In the genomic region with DNA sequence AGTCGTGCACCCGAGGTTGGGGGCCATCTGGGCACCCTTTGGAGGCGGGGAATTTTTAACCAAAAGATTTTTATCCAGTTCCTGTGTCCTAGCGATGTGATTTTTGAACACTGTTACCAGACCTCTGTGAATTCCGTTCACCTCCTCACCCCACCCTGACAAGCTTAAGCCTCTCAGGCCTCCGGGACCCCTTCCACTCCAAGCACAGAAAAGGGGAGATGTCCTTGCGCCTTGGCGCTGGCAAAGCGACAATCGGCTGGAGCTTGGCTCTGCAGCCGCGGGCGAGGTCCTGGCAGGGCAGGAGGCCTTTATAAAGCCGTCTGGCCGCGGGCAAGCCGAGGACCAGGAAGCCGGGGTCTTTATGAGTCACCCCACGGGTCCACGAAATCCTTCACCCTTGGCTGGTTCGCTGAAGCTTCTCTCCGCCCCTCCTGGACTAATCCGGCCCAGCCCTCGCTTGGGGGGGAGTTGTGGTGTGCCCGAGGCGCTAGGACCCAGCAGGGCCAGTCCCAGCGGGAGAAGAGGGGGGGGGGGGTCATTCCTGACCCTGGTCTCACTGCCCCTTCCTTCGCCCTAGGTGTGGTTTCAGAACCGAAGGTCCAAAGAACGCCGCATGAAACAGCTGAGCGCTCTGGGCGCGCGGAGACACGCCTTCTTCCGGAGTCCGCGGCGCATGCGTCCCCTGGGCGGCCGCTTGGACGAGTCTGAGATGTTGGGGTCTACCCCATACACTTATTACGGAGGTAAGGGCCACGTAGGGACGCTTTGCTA, we compare ENCODE assay signal across 7 mouse cellular contexts. TPM values are rescaled to one million over a fixed set of nuclear protein-coding genes. Genes with fewer than 3 reads are reported as not detected.
A peak's percentile ranks its signal among the peaks of the same experiment; 100 is the strongest.
DNase-seq lines count a peak whose midpoint lies in the region; ATAC-seq and TF ChIP-seq lines count a peak whose summit lies in the region.

No protein-coding gene starts in this region.

- no peak for DNase-seq in ES-E14 (ENCODE audit: low read depth, low spot score)
- peak; percentile 70 for DNase-seq in hindbrain, embryonic 11.5 days (ENCODE audit: low spot score)
- DNase-seq in ovary, postnatal 36 days (ENCODE audit: low spot score) = no peak
- no peak for DNase-seq in cerebellum, adult 11-12 months

- H3K36me3 ChIP-seq in E14TG2a.4 (ENCODE audit: insufficient read depth, low read length) = no peaks in the 10 kb centered on the region
- H3K36me3 ChIP-seq in ES-E14 (ENCODE audit: control insufficient read depth, insufficient read depth, low read length, poor library complexity, severe bottlenecking) = no peaks in the 10 kb centered on the region
- no peaks in the 10 kb centered on the region for H3K36me3 ChIP-seq in hindbrain, embryonic 11.5 days (ENCODE audit: control insufficient read depth, insufficient read depth, low read length)
- H3K36me3 ChIP-seq in liver, embryonic 16.5 days (ENCODE audit: control insufficient read depth, insufficient read depth) = no peaks in the 10 kb centered on the region

- peak overlapping the region; percentile 71 for H3K4me2 ChIP-seq in hindbrain, embryonic 11.5 days (replicated peaks; ENCODE audit: low read depth, low read length)
- peak overlapping the region; percentile 41; the same call in 1 of the 2 replicates for H3K4me2 ChIP-seq in liver, embryonic 16.5 days (ENCODE audit: low read depth, low read length)

- 0% methylated on average over 46 of the region's 47 CpGs for WGBS in hindbrain, embryonic 11.5 days
- 2% methylated on average over 47 of the region's 47 CpGs for WGBS in liver, embryonic 16.5 days (ENCODE audit: insufficient replicate concordance)

- no peak overlapping the region for H3K9ac ChIP-seq in ES-E14 (ENCODE audit: insufficient read depth, low read depth, low read length, poor library complexity, severe bottlenecking)
- H3K9ac ChIP-seq in hindbrain, embryonic 11.5 days (ENCODE audit: low read depth, low read length) = peak overlapping the region; percentile 73
- no peak overlapping the region for H3K9ac ChIP-seq in liver, embryonic 16.5 days (ENCODE audit: low read depth, low read length)

- no peak for TF ChIP-seq CTCF in E14TG2a.4 (conservative IDR thresholded peaks at IDR 0.05; ENCODE audit: low read length)

- H3K4me1 ChIP-seq in E14TG2a.4 (replicated peaks; ENCODE audit: low read depth, low read length) (peaks cover 85% of the 10 kb centered on the region), ES-E14 (ENCODE audit: control insufficient read depth in 2 of 2, insufficient read depth in 2 of 2, low read length in 2 of 2, poor library complexity in 1 of 2) (peaks cover 0 to 4% of the 10 kb centered on the region in 2 experiments; a peak in 1 of 4 replicates)
- H3K4me1 ChIP-seq in hindbrain, embryonic 11.5 days (replicated peaks; ENCODE audit: control insufficient read depth, insufficient read depth, low read length) = peaks cover 18% of the 10 kb centered on the region
- no peaks in the 10 kb centered on the region; the same call in 1 of the 2 replicates for H3K4me1 ChIP-seq in liver, embryonic 16.5 days (ENCODE audit: control insufficient read depth, low read depth, low read length)

- in situ Hi-C loops in ES-E14 (cut with MboI; ENCODE audit: low sequenced_read_pairs in 2 of 2, unreplicated experiment in 2 of 2) = loop anchor here in 1 of 2 experiments (10.0 kb wide), 1 partner anchor 631 kb away; no protein-coding TSS in a partner anchor

- H3K4me3 ChIP-seq in E14TG2a.4 (replicated peaks; ENCODE audit: low read length) = peak overlapping the region; percentile 74
- peak overlapping the region; percentile 53 to 57 for H3K4me3 ChIP-seq in ES-E14 (ENCODE audit: insufficient read depth in 1 of 2, low read depth in 1 of 2, low read length in 2 of 2, poor library complexity in 1 of 2, severe bottlenecking in 1 of 2)
- peak overlapping the region; percentile 54 for H3K4me3 ChIP-seq in hindbrain, embryonic 11.5 days (ENCODE audit: low read depth, low read length)
- H3K4me3 ChIP-seq in liver, embryonic 16.5 days (ENCODE audit: low read depth, low read length) = peak overlapping the region; percentile 21

- no peak for ATAC-seq in hindbrain, embryonic 11.5 days (ENCODE audit: low FRiP score)
- no peak for ATAC-seq in liver, embryonic 16.5 days (ENCODE audit: low read depth)
- ATAC-seq in inflammation-experienced regulatory T-cells, adult 6 months = no peak

- H3K27me3 ChIP-seq in E14TG2a.4 (ENCODE audit: insufficient read depth, low read length) = peaks cover 97% of the 10 kb centered on the region
- peaks cover 87% of the 10 kb centered on the region for H3K27me3 ChIP-seq in hindbrain, embryonic 11.5 days (ENCODE audit: control insufficient read depth, insufficient read depth, low read length)
- H3K27me3 ChIP-seq in liver, embryonic 16.5 days (ENCODE audit: control insufficient read depth, insufficient read depth, low read depth, low read length) = peaks cover 100% of the 10 kb centered on the region

- H3K9me3 ChIP-seq in E14TG2a.4 (ENCODE audit: low read length) (0 out of 2 replicates have a peak, but pooled peaks cover 3% of the 10 kb centered on the region), ES-E14 (ENCODE audit: control insufficient read depth, insufficient read depth, low read depth, low read length) (no peaks in the 10 kb centered on the region)
- H3K9me3 ChIP-seq in hindbrain, embryonic 11.5 days (ENCODE audit: control insufficient read depth, low read length) = no peaks in the 10 kb centered on the region
- no peaks in the 10 kb centered on the region for H3K9me3 ChIP-seq in liver, embryonic 16.5 days (replicated peaks; ENCODE audit: control insufficient read depth, low read length)

- no peak overlapping the region for H3K27ac ChIP-seq in ES-E14 (ENCODE audit: insufficient read depth, low read depth, low read length, poor library complexity, severe bottlenecking)
- H3K27ac ChIP-seq in hindbrain, embryonic 11.5 days (ENCODE audit: low read depth, low read length) = peak overlapping the region; percentile 91
- no peak overlapping the region for H3K27ac ChIP-seq in liver, embryonic 16.5 days (ENCODE audit: low read length)

TF ChIP-seq in ES-E14, 5 proteins besides CTCF, POLR2A, EP300 and RAD21:
- TF ChIP-seq ZNF384 (IDR thresholded peaks at IDR 0.05; ENCODE audit: low read depth, low read length) (no peak), ZC3H11A (IDR thresholded peaks at IDR 0.05; ENCODE audit: borderline replicate concordance, low read depth, low read length) (no peak), HCFC1 (IDR thresholded peaks at IDR 0.05; ENCODE audit: borderline replicate concordance, insufficient read depth, low read length) (no peak), MAFK (IDR thresholded peaks at IDR 0.05; ENCODE audit: insufficient read depth, low read depth, low read length) (no peak), CHD2 (IDR thresholded peaks at IDR 0.05; ENCODE audit: low read depth, low read length) (no peak)

RNA-seq across cellular contexts. Expression of a gene that starts 4.4 kb away (rescaled TPM):
- total RNA-seq in ES-E14 (2012; rRNA removed) = 0.13 and 0.16 TPM in 2 replicates
- polyA plus RNA-seq in hindbrain, embryonic 11.5 days (2014; fragmentation: Nextera tagmentation; extraction: Ambion mirVana) = 36.1 and 41.6 TPM in 2 replicates
- polyA plus RNA-seq in liver, embryonic 16.5 days (2015; fragmentation: Nextera tagmentation; extraction: Ambion mirVana) = not detected in 2 replicates
- not detected for polyA plus RNA-seq in inflammation-experienced regulatory T-cells, adult 6 months (2017; shearing (Covaris generic))

RNA-seq across cellular contexts. Expression of a gene that starts 36.7 kb away (rescaled TPM):
- 0.67 TPM in 1 of 2 replicates, not detected in the other for total RNA-seq in ES-E14 (2012; rRNA removed)
- polyA plus RNA-seq in hindbrain, embryonic 11.5 days (2014; fragmentation: Nextera tagmentation; extraction: Ambion mirVana) = 5.8 and 6.7 TPM in 2 replicates
- 6.5 and 8.2 TPM in 2 replicates for polyA plus RNA-seq in liver, embryonic 16.5 days (2015; fragmentation: Nextera tagmentation; extraction: Ambion mirVana)
- not detected for polyA plus RNA-seq in inflammation-experienced regulatory T-cells, adult 6 months (2017; shearing (Covaris generic))

RNA-seq across cellular contexts. Expression of a gene that starts 40.4 kb away (rescaled TPM):
- total RNA-seq in ES-E14 (2012; rRNA removed) = 0.22 TPM in 1 of 2 replicates, not detected in the other
- polyA plus RNA-seq in hindbrain, embryonic 11.5 days (2014; fragmentation: Nextera tagmentation; extraction: Ambion mirVana) = not detected in 2 replicates
- polyA plus RNA-seq in liver, embryonic 16.5 days (2015; fragmentation: Nextera tagmentation; extraction: Ambion mirVana) = 3.2 and 4.3 TPM in 2 replicates
- not detected for polyA plus RNA-seq in inflammation-experienced regulatory T-cells, adult 6 months (2017; shearing (Covaris generic))

Comparison
In these comparisons a context has a peak if more than half of its experiments do, and no peak if none do; other contexts are left out.
1. H3K4me3 ChIP-seq: peak in every context shown above with its lines; median percentile 74 in E14TG2a.4; 55 in ES-E14; 54 in hindbrain, embryonic 11.5 days; 21 in liver, embryonic 16.5 days.
2. RNA of a gene that starts 4.4 kb away (polyA plus RNA-seq): 36.1 to 41.6 TPM in hindbrain, embryonic 11.5 days; not detected in inflammation-experienced regulatory T-cells, adult 6 months and not detected in liver, embryonic 16.5 days; every median in the first group is over 10 times any median in the second.